In the genomic region with DNA sequence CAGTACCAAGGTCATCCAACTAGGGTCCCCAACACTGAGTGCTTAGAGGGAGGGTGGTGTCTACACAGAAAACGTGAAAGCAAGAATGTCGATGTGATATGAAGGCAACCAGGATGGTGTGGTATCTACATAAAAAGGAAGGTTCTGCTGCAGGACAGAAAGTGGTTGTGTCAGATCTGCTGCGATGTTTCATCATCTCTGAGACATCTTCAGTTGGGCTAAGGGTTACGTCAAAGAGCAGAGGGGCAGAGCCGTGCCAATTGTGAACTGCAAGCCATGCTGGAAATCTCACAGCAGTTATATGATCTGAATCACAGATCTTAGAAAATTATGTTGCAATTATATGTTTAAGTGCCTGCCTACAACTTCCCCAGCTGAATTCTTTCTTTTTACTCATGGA, we compare ENCODE assay signal across 18 mouse cellular contexts.
"Had no signal": no experiment of that assay in that cellular context is flagged by ENCODE, and none has a peak within 500 bp of the region (broad histone marks: within the 10 kb centered on the region; RNA-seq: fewer than 3 reads in every experiment).

No protein-coding gene starts in this region.

- H3K36me3 ChIP-seq: intestine, embryonic 15.5 days; kidney, embryonic 15.5 days; liver, embryonic 13.5 days; neural tube, embryonic 12.5 days had no signal

- H3K9ac ChIP-seq: intestine, embryonic 15.5 days; kidney, embryonic 15.5 days; liver, embryonic 13.5 days; neural tube, embryonic 12.5 days had no signal

- H3K4me2 ChIP-seq: intestine, embryonic 15.5 days; kidney, embryonic 15.5 days; liver, embryonic 13.5 days; midbrain, embryonic 11.5 days; neural tube, embryonic 12.5 days had no signal

- DNase-seq: kidney, adult 11 months; kidney, adult 8-10 months; kidney, postnatal 10 days; kidney, postnatal 36 days; layer of hippocampus, postnatal 36 days; liver, embryonic 13.5 days; lung, adult 2 months; midbrain, embryonic 14.5 days; right cerebral cortex, postnatal 14 days; right cerebral cortex, postnatal 4 days; thymus, postnatal 25 days had no signal

- H3K4me3 ChIP-seq: intestine, embryonic 15.5 days; kidney, embryonic 15.5 days; left cerebral cortex, adult 2 months; liver, embryonic 13.5 days; neural tube, embryonic 12.5 days had no signal

- H3K27me3 ChIP-seq: intestine, embryonic 15.5 days; kidney, embryonic 15.5 days; liver, embryonic 13.5 days; neural tube, embryonic 12.5 days had no signal

- H3K27ac ChIP-seq: intestine, embryonic 15.5 days; kidney, embryonic 15.5 days; left cerebral cortex, adult 2 months; liver, embryonic 13.5 days; macrophage; neural tube, embryonic 12.5 days; stomach, postnatal 0 days had no signal

- H3K9me3 ChIP-seq: intestine, embryonic 15.5 days; kidney, embryonic 15.5 days; liver, embryonic 13.5 days; neural tube, embryonic 12.5 days had no signal

- H3K4me1 ChIP-seq: intestine, embryonic 15.5 days; kidney, embryonic 15.5 days; neural tube, embryonic 12.5 days had no signal

- ATAC-seq: intestine, embryonic 15.5 days had no signal
